In genomic region chr10:44327057-44327456, GRCm38 (mm10) we compare ENCODE assay signal across 28 mouse cellular contexts. TPM values are rescaled to one million over a fixed set of nuclear protein-coding genes. Genes with fewer than 3 reads are reported as not detected.
DNase-seq lines count a peak whose midpoint lies in the region; ATAC-seq lines count a peak whose summit lies in the region.
"Had no signal": no experiment of that assay in that cellular context is flagged by ENCODE, and none has a peak within 500 bp of the region (broad histone marks: within the 10 kb centered on the region; RNA-seq: fewer than 3 reads in every experiment).

No protein-coding gene starts in this region.

- 91% methylated on average over 9 of the region's 9 CpGs for WGBS in midbrain, embryonic 11.5 days
- 93% methylated on average over 9 of the region's 9 CpGs for WGBS in midbrain, embryonic 13.5 days

- ATAC-seq in midbrain, embryonic 11.5 days (ENCODE audit: low FRiP score): no peak
- ATAC-seq in midbrain, embryonic 13.5 days: no peak
- peak; percentile 61 for ATAC-seq in megakaryocyte progenitor cell, adult 5-6 weeks (replicated peaks; ENCODE audit: poor library complexity)
- ATAC-seq: inflammation-experienced regulatory T-cells, adult 6 months had no signal

- H3K4me1 ChIP-seq in midbrain, embryonic 11.5 days (ENCODE audit: control insufficient read depth, insufficient read depth, low read length): peaks cover 4% of the 10 kb centered on the region; the same call in 1 of the 2 replicates
- H3K4me1 ChIP-seq in midbrain, embryonic 13.5 days (replicated peaks): peaks cover 6% of the 10 kb centered on the region
- H3K4me1 ChIP-seq: heart, embryonic 12.5 days had no signal

- DNase-seq in heart, adult 11 months: peak; percentile 60
- DNase-seq in heart, postnatal 14 days: no peak
- DNase-seq in midbrain, embryonic 11.5 days (ENCODE audit: low spot score, missing footprints): peak; percentile 54
- peak; percentile 31 for DNase-seq in splenic B cell, adult 2 months (ENCODE audit: low read depth, low spot score)
- no peak for DNase-seq in frontal cortex, postnatal 36 days (ENCODE audit: low spot score in 2 of 2)
- no peak for DNase-seq in embryo, embryonic 10.5 days (ENCODE audit: low spot score)
- DNase-seq: adrenal gland, adult 8-10 months; cerebellum, adult 11 months; cerebellum, adult 9-10 months; cerebellum, postnatal 36 days; gastrocnemius, postnatal 14 days; heart, adult 2 months; kidney, adult 11 months; kidney, postnatal 25 days; thymus, postnatal 14 days had no signal

- no peak overlapping the region for H3K9ac ChIP-seq in midbrain, embryonic 11.5 days (ENCODE audit: low read length)
- no peak overlapping the region for H3K9ac ChIP-seq in midbrain, embryonic 13.5 days (replicated peaks)
- H3K9ac ChIP-seq: forebrain, embryonic 12.5 days; heart, embryonic 12.5 days; hindbrain, embryonic 15.5 days; kidney, embryonic 15.5 days; limb, embryonic 15.5 days; midbrain, embryonic 12.5 days had no signal

- no peaks in the 10 kb centered on the region for H3K27me3 ChIP-seq in midbrain, embryonic 11.5 days (ENCODE audit: control insufficient read depth, insufficient read depth, low read length)
- H3K27me3 ChIP-seq in midbrain, embryonic 13.5 days: no peaks in the 10 kb centered on the region
- no peaks in the 10 kb centered on the region for H3K27me3 ChIP-seq in splenic B cell, adult 2 months (ENCODE audit: control insufficient read depth, insufficient read depth, low read length, poor library complexity, severe bottlenecking)
- H3K27me3 ChIP-seq: forebrain, embryonic 12.5 days; heart, embryonic 12.5 days; hindbrain, embryonic 15.5 days; kidney, embryonic 15.5 days; limb, embryonic 15.5 days; midbrain, embryonic 12.5 days had no signal

- no peaks in the 10 kb centered on the region for H3K36me3 ChIP-seq in midbrain, embryonic 11.5 days (ENCODE audit: control insufficient read depth, insufficient read depth, low read length)
- peaks cover 3% of the 10 kb centered on the region; the same call in 1 of the 2 replicates for H3K36me3 ChIP-seq in midbrain, embryonic 13.5 days
- H3K36me3 ChIP-seq in splenic B cell, adult 2 months (ENCODE audit: control insufficient read depth, insufficient read depth, low read length, poor library complexity, severe bottlenecking): no peaks in the 10 kb centered on the region
- H3K36me3 ChIP-seq: forebrain, embryonic 12.5 days; hindbrain, embryonic 10.5 days; hindbrain, embryonic 15.5 days; kidney, embryonic 15.5 days; midbrain, embryonic 12.5 days had no signal

- intact Hi-C loops in heart, postnatal 14 days (cut with DNase I): loop anchor here (5.0 to 10.0 kb wide), 3 partner anchors 198 to 715 kb away; partner anchors contain the start of gene Prdm1

- no peak overlapping the region for H3K4me2 ChIP-seq in midbrain, embryonic 11.5 days
- H3K4me2 ChIP-seq in midbrain, embryonic 13.5 days (replicated peaks): no peak overlapping the region
- H3K4me2 ChIP-seq: forebrain, embryonic 12.5 days; heart, embryonic 12.5 days; hindbrain, embryonic 15.5 days; kidney, embryonic 15.5 days; limb, embryonic 15.5 days; midbrain, embryonic 12.5 days had no signal

- H3K4me3 ChIP-seq in midbrain, embryonic 11.5 days (ENCODE audit: low read depth, low read length): no peak overlapping the region
- no peak overlapping the region for H3K4me3 ChIP-seq in midbrain, embryonic 13.5 days (replicated peaks)
- H3K4me3 ChIP-seq: erythroblast, embryonic 14.5 days; forebrain, embryonic 12.5 days; heart, adult 2 months; heart, embryonic 12.5 days; hindbrain, embryonic 10.5 days; hindbrain, embryonic 15.5 days; kidney, embryonic 15.5 days; limb, embryonic 10.5 days; limb, embryonic 15.5 days; midbrain, embryonic 12.5 days had no signal

- H3K27ac ChIP-seq in midbrain, embryonic 11.5 days (ENCODE audit: low read depth, low read length): no peak overlapping the region
- no peak overlapping the region for H3K27ac ChIP-seq in midbrain, embryonic 13.5 days
- H3K27ac ChIP-seq: forebrain, embryonic 12.5 days; heart, adult 2 months; hindbrain, embryonic 10.5 days; hindbrain, embryonic 15.5 days; kidney, embryonic 15.5 days; limb, embryonic 10.5 days; limb, embryonic 15.5 days; midbrain, embryonic 12.5 days had no signal

- no peaks in the 10 kb centered on the region for H3K9me3 ChIP-seq in midbrain, embryonic 11.5 days (ENCODE audit: control insufficient read depth, low read length)
- no peaks in the 10 kb centered on the region for H3K9me3 ChIP-seq in midbrain, embryonic 13.5 days
- H3K9me3 ChIP-seq: forebrain, embryonic 12.5 days; G1E; heart, embryonic 12.5 days; hindbrain, embryonic 10.5 days; hindbrain, embryonic 15.5 days; kidney, embryonic 15.5 days; limb, embryonic 10.5 days; limb, embryonic 15.5 days; midbrain, embryonic 12.5 days had no signal

RNA-seq across cellular contexts. Expression of gene Atg5, which starts 58.9 kb away (rescaled TPM):
- total RNA-seq in heart, postnatal 14 days (2021): 10 to 100 TPM; 14.4 TPM
- polyA plus RNA-seq in midbrain, embryonic 11.5 days (2014; fragmentation: Nextera tagmentation; extraction: Ambion mirVana): 59.9 and 60.4 TPM in 2 replicates
- polyA plus RNA-seq in midbrain, embryonic 13.5 days (2015; fragmentation: Nextera tagmentation; extraction: Ambion mirVana): 51.9 and 53.5 TPM in 2 replicates
- total RNA-seq in megakaryocyte progenitor cell, adult 5-6 weeks (2015): 33.0 and 37.4 TPM in 2 replicates
- 27.9 and 35.0 TPM in 2 replicates for total RNA-seq in megakaryocyte progenitor cell, adult 5-6 weeks (2017)

Comparison
In these comparisons a context has a peak if more than half of its experiments do, and no peak if none do; other contexts are left out.
1. DNase-seq: peak in heart, adult 11 months (single experiment), midbrain, embryonic 11.5 days (single experiment) and splenic B cell, adult 2 months (single experiment); none in heart, postnatal 14 days (0 of 2), frontal cortex, postnatal 36 days (0 of 2) and embryo, embryonic 10.5 days (single experiment).